Mouse (Mus musculus) MEL (cell line): ENCODE data around the gene Car2. TPM values are rescaled to one million over a fixed set of nuclear protein-coding genes. Genes with fewer than 3 reads are reported as not detected.

Experiments used
- DNase-seq: peaks from one replicate; pipeline ENCODE4 v3.0.0; 2011; ENCODE audit warnings: low read depth, low spot score
- H3K27ac ChIP-seq: 2 replicates; pipeline ENCODE4 v1.5.1; 2012; ENCODE audit warnings: low read depth, mild to moderate bottlenecking, control low read depth, low read length, moderate library complexity; ENCODE audit not compliant: control insufficient read depth
- H3K27me3 ChIP-seq, 2 experiments: fragments of 150-350 bp in 1 of 2; sonication (generic) in 1 of 2; 2 replicates each; pipeline ENCODE4 v1.6.1; 2012; ENCODE audit warnings: low read length in 2 of 2, mild to moderate bottlenecking in 2 of 2, improper control_type of control experiment in 1 of 2, moderate library complexity in 1 of 2; ENCODE audit not compliant: insufficient read depth in 2 of 2, control insufficient read depth in 1 of 2
- H3K36me3 ChIP-seq, 2 experiments: 2 replicates each; pipeline ENCODE4 v1.6.1; 2012 to 2014; ENCODE audit warnings: low read length in 2 of 2, improper control_type of control experiment in 1 of 2, inconsistent platforms in 1 of 2, mild to moderate bottlenecking in 1 of 2; ENCODE audit not compliant: insufficient read depth in 2 of 2, control insufficient read depth in 1 of 2
- H3K4me1 ChIP-seq, 2 experiments: fragments of 150-350 bp in 1 of 2; sonication (generic) in 1 of 2; 2 replicates each; pipeline ENCODE4 v1.6.1; 2012; ENCODE audit warnings: low read length in 2 of 2, improper control_type of control experiment in 1 of 2, mild to moderate bottlenecking in 1 of 2; ENCODE audit not compliant: insufficient read depth in 2 of 2, control insufficient read depth in 1 of 2
- H3K4me3 ChIP-seq, 2 experiments: fragments of 150-350 bp in 1 of 2; sonication (generic) in 1 of 2; 2 replicates each; pipeline ENCODE4 v1.5.1; 2012; ENCODE audit warnings: low read depth in 2 of 2, low read length in 2 of 2, mild to moderate bottlenecking in 2 of 2, moderate library complexity in 2 of 2, control low read depth in 1 of 2, improper control_type of control experiment in 1 of 2; ENCODE audit not compliant: control insufficient read depth in 1 of 2, insufficient read depth in 1 of 2
- H3K79me2 ChIP-seq: 2 replicates; pipeline ENCODE4 v1.6.1; 2012; ENCODE audit warnings: mild to moderate bottlenecking, low read length, moderate library complexity; ENCODE audit not compliant: control insufficient read depth, poor library complexity, insufficient read depth
- H3K9ac ChIP-seq: 2 replicates; pipeline ENCODE4 v1.6.1; 2012; ENCODE audit warnings: low read depth, mild to moderate bottlenecking, control low read depth, low read length, moderate library complexity; ENCODE audit not compliant: control insufficient read depth, poor library complexity, severe bottlenecking
- H3K9me3 ChIP-seq: fragments of 150-350 bp; sonication (generic); replicated peaks from 2 replicates; pipeline ENCODE4 v1.6.1; 2012; ENCODE audit warnings: mild to moderate bottlenecking, low read length, improper control_type of control experiment, moderate library complexity; ENCODE audit not compliant: insufficient read depth
- CHD1 ChIP-seq: IDR thresholded peaks from 2 replicates; pipeline ENCODE4 v1.6.1; 2012; ENCODE audit warnings: low read depth, mild to moderate bottlenecking, inconsistent platforms, low read length, improper control_type of control experiment
- CHD2 ChIP-seq: IDR thresholded peaks from 2 replicates; pipeline ENCODE4 v1.6.1; 2011; ENCODE audit warnings: low read length, improper control_type of control experiment
- E2F4 ChIP-seq: IDR thresholded peaks from 2 replicates; pipeline ENCODE4 v1.6.1; 2011; ENCODE audit warnings: low read depth, low read length, improper control_type of control experiment, borderline replicate concordance
- ELF1 ChIP-seq: IDR thresholded peaks from 2 replicates; pipeline ENCODE4 v1.6.1; 2014; ENCODE audit warnings: low read depth, mild to moderate bottlenecking, inconsistent platforms, low read length, improper control_type of control experiment, moderate library complexity
- EP300 ChIP-seq, 2 experiments: IDR thresholded peaks; 2 replicates each; pipeline ENCODE4 v1.6.1; 2011; ENCODE audit warnings: improper control_type of control experiment in 2 of 2, low read length in 2 of 2, low read depth in 1 of 2, mild to moderate bottlenecking in 1 of 2
- ETS1 ChIP-seq: IDR thresholded peaks from 2 replicates; pipeline ENCODE4 v1.6.1; 2012; ENCODE audit warnings: low read depth, mild to moderate bottlenecking, inconsistent platforms, low read length, improper control_type of control experiment, moderate library complexity
- GATA1 ChIP-seq: IDR thresholded peaks from 2 replicates; pipeline ENCODE4 v1.6.1; 2011; ENCODE audit warnings: low read depth, low read length, improper control_type of control experiment
- HCFC1 ChIP-seq: IDR thresholded peaks from 2 replicates; pipeline ENCODE4 v1.6.1; 2012; ENCODE audit warnings: low read depth, mild to moderate bottlenecking, inconsistent platforms, low read length, improper control_type of control experiment, moderate library complexity
- JUND ChIP-seq: IDR thresholded peaks from 2 replicates; pipeline ENCODE4 v1.6.1; 2011; ENCODE audit warnings: low read depth, mild to moderate bottlenecking, improper control_type of control experiment, low read length
- KAT2A ChIP-seq: conservative IDR thresholded peaks from 2 replicates; pipeline ENCODE4 v1.6.1; 2012; ENCODE audit warnings: low read depth, low read length, improper control_type of control experiment, inconsistent platforms
- MAZ ChIP-seq: IDR thresholded peaks from 2 replicates; pipeline ENCODE4 v1.6.1; 2012; ENCODE audit warnings: low read depth, mild to moderate bottlenecking, inconsistent platforms, low read length, improper control_type of control experiment
- MEF2A ChIP-seq: IDR thresholded peaks from 2 replicates; pipeline ENCODE4 v1.6.1; 2014; ENCODE audit warnings: low read depth, mild to moderate bottlenecking, inconsistent platforms, low read length, improper control_type of control experiment; ENCODE audit not compliant: poor library complexity, insufficient replicate concordance, severe bottlenecking; ENCODE audit errors: extremely low read depth
- MXI1 ChIP-seq: IDR thresholded peaks from 2 replicates; pipeline ENCODE4 v1.6.1; 2011; ENCODE audit warnings: mild to moderate bottlenecking, low read depth, low read length, improper control_type of control experiment
- MYC ChIP-seq: IDR thresholded peaks from 2 replicates; pipeline ENCODE4 v1.6.1; 2011; ENCODE audit warnings: low read depth, mild to moderate bottlenecking, low read length, improper control_type of control experiment, moderate library complexity
- RCOR1 ChIP-seq: IDR thresholded peaks from 2 replicates; pipeline ENCODE4 v1.6.1; 2012; ENCODE audit warnings: low read depth, mild to moderate bottlenecking, inconsistent platforms, low read length, improper control_type of control experiment
- SIN3A ChIP-seq: IDR thresholded peaks from 2 replicates; pipeline ENCODE4 v1.6.1; 2012; ENCODE audit warnings: low read length, improper control_type of control experiment, inconsistent platforms
- SMC3 ChIP-seq: IDR thresholded peaks from 2 replicates; pipeline ENCODE4 v1.6.1; 2011; ENCODE audit warnings: low read depth, low read length, improper control_type of control experiment
- TBP ChIP-seq: IDR thresholded peaks from 2 replicates; pipeline ENCODE4 v1.8.0; 2011; ENCODE audit warnings: low read depth, low read length, improper control_type of control experiment
- TCF12 ChIP-seq: IDR thresholded peaks from 2 replicates; pipeline ENCODE4 v1.6.1; 2014; ENCODE audit warnings: low read depth, mild to moderate bottlenecking, inconsistent platforms, low read length, improper control_type of control experiment, moderate library complexity
- ZMIZ1 ChIP-seq: IDR thresholded peaks from 2 replicates; pipeline ENCODE4 v1.6.1; 2012; ENCODE audit warnings: low read depth, mild to moderate bottlenecking, inconsistent platforms, low read length, improper control_type of control experiment, moderate library complexity
- ZNF384 ChIP-seq: IDR thresholded peaks from 2 replicates; pipeline ENCODE4 v1.6.1; 2012; ENCODE audit warnings: low read depth, mild to moderate bottlenecking, inconsistent platforms, low read length, improper control_type of control experiment
- polyA plus RNA-seq, 2 experiments: library from polyadenylated mRNA; stranded (reverse) in 1 of 2; unstranded in 1 of 2; fragments of >175 nt in 1 of 2; fragments of >200 nt in 1 of 2; gene quantifications; 2 replicates each; pipeline versions ENCODE4 v1.2.1 to v1.2.4; 2012; ENCODE audit warnings: low replicate concordance in 2 of 2, low read depth in 1 of 2; ENCODE audit not compliant: insufficient read length in 2 of 2, insufficient read depth in 1 of 2, missing spikeins in 1 of 2
- total RNA-seq: library from RNA; depleted of rRNA; stranded (reverse); fragments of 300-350 nt; gene quantifications from 2 replicates; pipeline ENCODE4 v1.2.3, GENCODE M21; 2012

Gene Car2
- total and polyA plus RNA-seq, 3 experiments = 109 to 397 (median 369) TPM

GRCm38 (mm10) chr3:14879293-14879692 is 6.8 kb upstream of the Car2 start:
- peak overlapping the region; percentile 65 for H3K9ac ChIP-seq
- peaks cover 0 to 44% of the 10 kb centered on the region in 2 experiments; a peak in 2 of 4 replicates for H3K36me3 ChIP-seq
- peak overlapping the region; percentile 55 to 69 for H3K4me3 ChIP-seq
- TF ChIP-seq CHD1 (no peak; the same call in 1 of the 2 replicates), ETS1 (no peak), TCF12 (0 out of 2 replicates have a peak, but pooled peaks have one; percentile 4), CHD2 (no peak), ZNF384 (0 out of 2 replicates have a peak, but pooled peaks have one; percentile 4)
- peaks cover 33 to 35% of the 10 kb centered on the region in 2 experiments for H3K4me1 ChIP-seq
- peak; percentile 79 for DNase-seq
- peaks cover 2% of the 10 kb centered on the region for H3K79me2 ChIP-seq
- H3K9me3 ChIP-seq = no peaks in the 10 kb centered on the region
- no peaks in the 10 kb centered on the region for H3K27me3 ChIP-seq
- peak overlapping the region; percentile 100 for H3K27ac ChIP-seq

- Histone ChIP-seq H3K36me3 (peaks cover 0 to 50% of the 10 kb centered on the region in 2 experiments; a peak in 2 of 4 replicates), H3K9me3 (no peaks in the 10 kb centered on the region), H3K79me2 (peaks cover 5% of the 10 kb centered on the region), H3K27ac (peak overlapping the region; percentile 88), H3K4me3 (peak overlapping the region in 1 of 2 experiments; percentile 55; a peak in 2 of 4 replicates), H3K27me3 (no peaks in the 10 kb centered on the region), H3K4me1 (peaks cover 37 to 40% of the 10 kb centered on the region in 2 experiments), H3K9ac (peak overlapping the region; percentile 65)
- TF ChIP-seq KAT2A (no peak; the same call in 1 of the 2 replicates), MXI1 (no peak; the same call in 1 of the 2 replicates), GATA1 (no peak), TCF12 (0 out of 2 replicates have a peak, but pooled peaks have one; percentile 44), ETS1 (peak; percentile 57; the same call in 1 of the 2 replicates), JUND (no peak), SIN3A (peak; percentile 51; the same call in 1 of the 2 replicates), TBP (peak; percentile 56; the same call in 1 of the 2 replicates), EP300 (IDR thresholded peaks at IDR 0.05; ENCODE audit: low read depth in 1 of 2, low read length in 2 of 2) (peak; percentile 43 to 56), ELF1 (0 out of 2 replicates have a peak, but pooled peaks have one; percentile 10), ZMIZ1 (no peak), MEF2A (no peak), E2F4 (no peak), RCOR1 (0 out of 2 replicates have a peak, but pooled peaks have one; percentile 28), MAZ (0 out of 2 replicates have a peak, but pooled peaks have one; percentile 32), CHD1 (no peak; the same call in 1 of the 2 replicates), MYC (peak; percentile 32; the same call in 1 of the 2 replicates), SMC3 (no peak), HCFC1 (0 out of 2 replicates have a peak, but pooled peaks have one; percentile 16)
- peak; percentile 85 for DNase-seq
Measured at GRCm38 (mm10) chr3:14880277-14880676, 5.8 kb upstream of the Car2 start.
